Mouse (Mus musculus) c-Kit-negative CD71-positive TER-119-positive erythroid progenitor cells, embryonic 14.5 days (primary cell): ENCODE data around the gene Fxyd6.

ENCODE experiments used
- DNase-seq: peaks from one replicate; pipeline ENCODE4 v3.0.0-alpha.2; 2013; ENCODE audit warnings: low read depth, low spot score

Fxyd6 gene

DNA sequence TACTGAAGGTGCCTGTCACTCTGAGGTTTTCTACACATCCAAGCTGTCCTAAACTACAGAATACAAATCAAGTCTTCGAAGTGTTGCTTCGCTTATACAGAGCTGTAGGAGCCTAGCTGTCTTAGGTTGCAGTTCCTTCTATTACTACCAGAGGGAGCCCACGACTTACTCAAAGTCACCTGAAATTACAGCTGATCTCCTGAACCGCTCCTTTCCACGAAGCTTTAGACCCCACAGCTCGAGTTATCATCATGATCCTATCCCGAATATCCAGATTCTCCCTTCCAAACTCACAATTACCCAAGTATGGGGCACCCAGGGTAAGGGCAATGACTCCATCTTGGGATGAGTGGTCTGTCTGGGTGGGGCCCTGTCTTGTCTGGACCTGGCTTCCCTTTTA lies 41.8 kb downstream of the Fxyd6 start:
- DNase-seq = no peak

DNA sequence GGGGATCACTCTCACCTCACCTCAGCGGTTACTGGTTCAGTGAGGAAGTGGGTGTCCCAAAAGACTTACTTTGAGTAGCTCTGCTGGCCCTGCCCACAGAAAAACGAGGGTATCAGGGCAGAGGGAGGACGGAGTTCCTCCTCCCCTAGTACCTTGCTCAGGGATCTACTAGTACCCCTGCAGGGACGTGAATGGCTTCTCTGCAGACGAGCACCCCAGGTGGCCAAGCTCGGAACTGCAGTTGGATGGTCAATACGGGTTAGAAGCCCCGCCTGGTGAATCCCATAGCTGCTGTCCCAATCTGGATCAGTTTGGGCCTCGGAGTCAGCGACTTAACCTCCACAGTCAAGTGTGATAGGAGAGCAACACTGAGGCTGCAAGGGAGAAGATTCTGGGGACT lies 42.3 kb downstream of the Fxyd6 start:
- peak; percentile 30 for DNase-seq

DNA sequence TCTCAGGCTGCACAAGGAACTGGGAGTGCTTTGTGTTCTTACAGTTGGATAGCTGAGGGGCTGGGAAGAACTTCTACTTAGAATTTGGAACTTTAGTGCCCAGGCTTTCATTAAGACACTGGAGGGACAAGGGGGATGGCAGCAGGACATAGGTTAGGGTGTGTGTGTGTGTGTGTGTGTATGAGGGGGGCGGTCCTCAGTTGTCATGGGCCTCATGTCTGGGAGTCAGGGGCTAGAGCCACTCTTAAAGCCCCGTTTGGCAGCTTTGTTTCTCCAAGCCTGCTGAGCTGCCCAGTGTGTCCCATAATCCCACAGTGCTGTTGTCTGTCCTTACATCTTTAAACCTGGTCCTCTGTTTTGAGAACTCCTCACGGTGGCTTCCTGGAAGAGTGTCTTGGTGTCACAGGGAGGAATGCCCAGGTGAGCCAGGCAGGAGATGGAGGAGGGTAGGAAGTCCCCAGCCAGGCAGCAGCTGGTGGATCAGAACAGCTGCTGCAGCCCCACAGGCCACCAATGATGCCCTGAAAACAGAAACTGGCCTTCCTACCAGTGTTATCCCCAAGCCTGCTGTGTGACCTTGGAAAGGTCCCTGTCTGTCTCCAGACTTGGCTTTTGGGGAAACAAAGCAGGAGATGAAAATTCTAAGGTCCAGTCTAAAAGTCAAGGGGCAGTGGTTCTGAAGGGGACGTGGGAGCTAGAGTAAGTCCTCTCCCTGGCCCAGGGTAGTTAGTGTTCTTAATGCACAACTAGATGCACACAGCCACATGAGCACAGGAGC lies 42.9 kb downstream of the Fxyd6 start:
- DNase-seq = no peak

DNA sequence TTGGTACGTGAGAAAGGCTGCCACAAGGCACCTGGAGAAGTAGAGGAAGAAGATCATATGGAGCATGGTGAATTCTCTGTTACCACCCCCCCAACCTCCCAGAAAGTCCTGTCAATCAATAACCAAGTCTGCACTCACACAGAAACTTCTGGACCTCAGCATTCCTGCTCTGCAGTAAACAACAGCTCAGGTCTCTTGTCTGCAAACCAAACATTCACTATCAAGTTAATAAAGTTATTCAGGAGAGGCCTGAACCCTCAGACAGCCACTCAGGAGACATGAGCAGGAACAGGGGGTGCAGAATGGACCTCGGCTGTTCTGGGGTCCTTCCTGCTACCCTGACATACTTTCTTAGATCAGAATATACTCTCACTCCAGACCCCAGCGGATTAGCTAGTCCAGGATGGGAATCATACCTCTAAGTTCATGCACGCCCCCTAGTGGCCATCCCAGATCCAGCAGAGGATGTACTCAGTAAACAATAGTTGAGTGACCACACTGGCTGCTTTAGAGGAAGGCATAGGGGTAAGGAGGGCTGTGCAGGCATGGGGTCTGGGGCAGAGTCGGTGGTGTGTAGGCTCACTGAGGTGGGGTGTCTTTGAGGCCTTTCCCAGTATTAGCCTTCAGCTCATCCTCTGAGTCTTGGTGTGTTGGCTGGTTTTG lies 43.6 kb downstream of the Fxyd6 start:
- peak; percentile 22 for DNase-seq

DNA sequence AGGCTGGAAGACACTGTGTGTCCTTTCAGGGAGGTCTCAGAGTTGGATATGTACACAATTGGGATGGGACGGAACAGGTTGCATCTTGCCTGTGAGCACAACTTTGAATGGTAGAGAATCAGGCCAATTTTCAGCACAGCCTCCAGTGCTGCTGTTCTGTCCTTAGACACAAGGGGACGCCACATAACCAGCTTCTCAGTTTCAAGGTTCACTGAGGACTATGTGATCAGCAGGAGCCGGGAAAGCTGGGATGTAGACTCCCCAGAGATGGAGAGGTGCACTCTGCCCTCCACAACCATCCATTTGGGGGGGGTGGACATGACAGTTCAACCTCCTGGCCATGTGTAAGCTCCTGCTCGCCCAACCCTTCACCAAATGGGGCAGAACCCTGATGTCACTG lies 45.9 kb downstream of the Fxyd6 start:
- no peak for DNase-seq

DNA sequence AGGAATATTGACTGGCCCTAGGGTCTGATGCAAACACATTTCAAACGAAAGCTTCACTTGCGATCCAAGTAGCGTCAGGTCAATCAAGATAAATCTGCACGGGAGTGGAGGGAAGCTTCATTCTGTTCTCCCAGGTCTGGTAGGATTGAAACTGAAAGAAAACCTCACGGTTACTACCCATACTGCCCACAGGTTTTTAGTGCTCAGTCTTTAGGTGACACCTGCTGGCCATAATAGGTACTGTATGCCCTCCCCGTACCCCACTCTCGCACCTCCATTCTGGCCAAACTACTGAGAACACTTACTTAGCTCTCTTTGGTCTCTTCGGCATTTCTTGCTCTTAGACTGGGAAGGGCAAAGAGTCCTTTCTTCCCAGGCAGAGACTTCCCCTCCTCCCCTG lies 47.3 kb downstream of the Fxyd6 start:
- DNase-seq = no peak

DNA sequence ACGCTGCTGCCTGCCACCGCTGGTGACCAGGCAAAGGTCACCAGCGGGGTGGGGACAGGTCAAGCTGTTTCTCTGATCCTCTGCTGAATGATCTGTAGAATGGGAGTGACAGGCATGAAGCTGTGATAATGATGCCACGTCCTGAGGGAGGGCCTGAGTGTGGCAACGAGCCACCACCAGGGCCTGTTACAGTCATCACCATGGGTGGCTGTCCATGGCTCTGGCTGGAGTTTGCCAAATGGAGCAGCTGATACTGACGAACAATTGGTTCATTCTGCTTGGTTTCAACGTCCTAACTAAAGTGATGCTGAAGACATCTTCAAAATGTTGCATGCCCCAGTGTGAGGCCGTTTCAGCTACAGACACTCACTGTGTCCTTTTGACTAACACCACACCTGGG lies 48.3 kb downstream of the Fxyd6 start:
- no peak for DNase-seq

DNA sequence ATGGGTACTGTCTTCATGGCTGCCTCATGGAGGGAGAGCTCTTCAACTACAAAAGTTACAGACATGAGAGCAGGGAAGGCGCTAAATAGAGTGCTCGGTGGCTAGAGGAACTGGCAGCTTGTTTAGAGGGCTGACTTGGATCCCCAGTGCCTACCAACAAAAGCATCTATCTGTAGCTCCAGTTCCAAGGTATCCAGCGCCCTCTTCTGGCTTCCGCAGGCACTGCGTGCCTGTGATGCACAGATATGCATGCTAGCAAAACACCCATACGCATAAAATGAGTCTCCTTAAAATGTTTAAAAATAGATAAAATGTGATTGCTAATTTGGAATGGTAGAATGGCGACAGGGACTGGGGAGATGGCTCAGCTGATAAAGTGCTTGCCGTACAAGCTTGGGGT lies 51.2 kb downstream of the Fxyd6 start:
- DNase-seq = no peak

DNA sequence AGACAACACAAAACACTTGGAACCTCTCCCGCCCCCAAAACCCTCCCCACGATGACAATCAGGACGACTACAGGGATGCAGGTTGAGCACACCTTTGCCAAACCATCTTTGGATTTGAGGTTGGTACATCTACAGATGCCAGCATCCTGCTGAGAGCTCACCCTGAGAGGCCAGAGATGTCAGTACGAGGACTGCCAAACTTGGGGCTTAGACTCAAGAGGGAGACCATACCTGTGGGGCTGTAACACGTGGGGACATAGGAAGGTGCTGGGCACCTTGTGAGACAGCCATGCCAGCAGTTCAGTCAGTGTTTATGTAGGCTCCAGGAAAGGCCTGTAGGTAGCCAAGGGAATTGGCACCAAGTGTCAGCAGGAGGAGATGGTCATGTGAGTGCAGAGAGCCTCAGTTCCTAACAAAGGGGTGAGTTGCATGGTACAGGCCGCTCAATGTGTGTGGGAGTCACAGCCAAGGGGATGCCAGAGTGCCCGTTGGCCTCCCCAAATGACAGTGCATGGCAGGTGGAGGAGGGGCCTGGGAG lies 52.8 kb downstream of the Fxyd6 start:
- no peak for DNase-seq

DNA sequence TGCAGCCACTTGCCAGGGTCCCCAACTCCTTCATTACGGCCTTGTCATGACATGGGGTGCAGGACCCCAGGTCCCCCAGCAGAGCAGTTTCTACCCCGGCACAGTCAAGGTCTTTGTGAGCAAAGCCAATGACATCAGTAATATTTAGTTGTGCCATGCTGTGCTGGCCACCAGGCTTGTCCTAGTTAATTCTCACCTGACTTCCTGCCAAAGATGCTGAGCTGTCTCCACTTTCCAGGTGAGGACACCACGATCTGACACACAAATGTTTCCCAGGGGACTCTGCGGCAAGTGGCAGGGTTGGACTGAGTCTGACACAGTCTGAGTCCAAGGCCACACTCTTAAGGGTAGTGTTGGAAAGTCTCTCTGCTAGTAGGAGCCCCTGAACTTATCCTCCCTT lies 56.5 kb downstream of the Fxyd6 start, which contains the start of gene Dscaml1:
Dscaml1 (plus strand) TSS at position 173 of the 400 bp plus-strand sequence.
- no peak for DNase-seq

DNA sequence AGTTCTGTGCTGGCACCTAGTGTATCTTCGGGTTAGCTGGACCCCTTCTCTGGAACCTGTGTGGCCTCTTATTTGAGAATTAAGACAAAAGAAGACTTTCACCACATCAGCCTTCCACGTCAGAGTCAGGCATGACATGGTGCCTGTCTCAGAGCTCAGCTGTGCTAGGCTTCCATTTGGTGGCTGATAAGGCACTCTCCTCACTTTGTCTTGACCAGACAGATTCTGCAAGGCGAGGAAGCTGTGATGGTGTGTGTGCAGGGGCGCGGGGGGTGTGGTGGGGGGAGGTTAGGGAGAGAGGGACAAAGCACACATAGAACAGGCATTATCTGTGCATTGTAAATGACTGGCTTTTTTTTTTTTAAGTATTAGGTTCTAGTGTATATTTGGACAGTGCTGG lies 59.4 kb downstream of the Fxyd6 start:
- DNase-seq = no peak

DNA sequence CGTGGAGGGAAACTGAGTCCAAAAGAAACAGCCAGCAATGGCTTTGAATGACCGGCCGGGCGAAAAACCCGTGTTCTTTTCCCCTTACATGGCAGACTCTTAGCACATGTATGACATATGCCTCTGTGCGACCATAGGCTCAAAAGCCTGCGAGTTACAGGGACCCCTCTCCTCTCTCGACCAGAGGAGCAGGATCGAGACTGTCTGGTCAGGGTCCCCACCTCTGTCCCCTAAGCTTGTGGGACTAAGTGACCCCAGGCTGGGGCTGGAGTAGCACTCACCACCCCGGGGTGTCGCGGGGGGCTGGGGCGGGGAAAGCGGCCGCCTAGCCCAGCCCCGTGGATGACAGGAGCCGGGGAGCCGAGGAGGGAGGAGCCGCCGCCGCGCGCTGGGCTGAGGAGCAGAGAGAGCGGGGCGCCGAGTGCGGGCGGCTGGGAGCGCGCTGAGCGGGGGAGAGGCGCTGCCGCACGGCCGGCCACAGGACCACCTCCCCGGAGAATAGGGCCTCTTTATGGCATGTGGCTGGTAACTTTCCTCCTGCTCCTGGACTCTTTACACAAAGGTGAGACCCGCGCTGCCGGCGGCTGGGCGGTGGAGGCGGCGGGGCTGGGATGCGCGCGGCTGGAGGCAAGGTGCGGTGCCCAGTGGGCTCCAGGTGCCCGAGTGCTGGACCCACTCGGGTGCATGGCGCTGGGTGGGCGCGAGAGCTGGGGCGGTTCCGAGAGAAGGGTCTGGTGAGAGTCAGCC lies 60.1 kb downstream of the Fxyd6 start:
- DNase-seq = no peak

DNA sequence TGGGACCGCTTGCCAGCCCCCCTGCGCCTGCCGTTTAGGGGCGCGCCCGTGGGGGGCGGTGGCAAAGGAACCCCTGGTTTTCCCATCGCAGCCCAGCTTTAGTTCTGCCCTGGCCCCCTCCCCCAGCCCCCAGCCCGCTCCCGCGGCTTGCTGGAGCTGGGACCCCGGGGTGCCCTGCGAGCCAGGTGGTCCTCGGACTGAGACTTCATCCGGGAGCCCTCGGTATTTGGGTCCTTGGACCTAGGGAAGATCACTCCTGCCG lies 60.6 kb downstream of the Fxyd6 start:
- DNase-seq = no peak

DNA sequence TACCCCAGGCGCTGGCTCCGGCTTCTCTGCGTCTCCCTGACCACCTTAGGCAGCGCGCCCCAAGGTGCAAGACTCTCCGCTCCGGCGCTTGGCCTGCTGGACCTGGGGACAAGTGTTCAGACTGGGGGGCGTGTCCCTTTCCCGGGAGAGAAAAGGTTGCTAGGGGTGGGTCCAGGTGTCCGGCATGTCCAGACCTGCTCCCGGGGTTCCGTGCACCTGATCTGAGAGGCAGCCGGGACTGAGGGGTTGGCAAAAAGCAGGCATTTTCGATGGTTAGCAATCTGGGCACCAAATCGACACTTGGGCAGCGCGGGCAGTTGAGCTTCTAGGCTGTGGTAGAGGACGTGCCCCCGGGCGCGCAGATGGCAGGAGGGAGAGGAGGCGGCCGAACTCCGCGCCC lies 61.2 kb downstream of the Fxyd6 start:
- DNase-seq = no peak

DNA sequence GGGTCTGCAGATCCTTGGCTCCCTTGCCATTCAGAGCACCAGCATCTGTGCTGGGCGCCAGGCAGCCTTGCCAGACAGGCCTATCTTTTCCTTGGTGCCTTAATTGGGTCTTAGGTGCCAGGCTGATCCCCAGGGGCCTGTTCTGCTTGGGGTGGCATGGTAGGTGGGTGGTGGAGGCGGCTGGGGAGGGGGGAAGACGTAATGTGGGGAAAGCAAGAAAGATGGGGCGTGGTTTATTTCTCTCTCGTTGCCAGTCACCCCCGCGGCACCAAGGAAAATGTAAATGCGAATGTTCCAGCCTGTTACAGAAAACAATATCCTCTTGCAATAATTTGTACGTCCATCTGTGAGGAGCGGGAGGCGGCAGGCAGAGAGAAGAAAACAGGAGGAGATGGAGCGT lies 62.7 kb downstream of the Fxyd6 start:
- no peak for DNase-seq

DNA sequence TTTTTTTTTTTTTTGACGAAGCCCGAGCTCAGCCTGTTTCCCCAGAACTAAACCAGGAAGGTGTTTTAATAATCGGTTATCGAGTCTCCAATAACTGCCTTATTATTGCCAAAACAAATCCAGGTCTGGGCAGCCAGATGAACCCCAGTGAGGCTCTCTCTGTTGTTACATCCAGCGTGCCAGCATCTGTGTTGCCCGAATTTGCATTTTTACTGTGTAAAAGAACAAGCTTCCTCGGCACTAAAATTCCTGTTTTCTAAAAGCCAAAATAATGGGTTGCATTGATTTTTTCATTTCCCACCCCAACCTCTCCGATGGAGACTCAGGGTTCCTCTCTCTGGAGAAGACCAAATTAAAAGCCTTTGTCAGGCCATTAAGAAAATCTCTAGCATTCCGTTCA lies 63.1 kb downstream of the Fxyd6 start:
- no peak for DNase-seq

DNA sequence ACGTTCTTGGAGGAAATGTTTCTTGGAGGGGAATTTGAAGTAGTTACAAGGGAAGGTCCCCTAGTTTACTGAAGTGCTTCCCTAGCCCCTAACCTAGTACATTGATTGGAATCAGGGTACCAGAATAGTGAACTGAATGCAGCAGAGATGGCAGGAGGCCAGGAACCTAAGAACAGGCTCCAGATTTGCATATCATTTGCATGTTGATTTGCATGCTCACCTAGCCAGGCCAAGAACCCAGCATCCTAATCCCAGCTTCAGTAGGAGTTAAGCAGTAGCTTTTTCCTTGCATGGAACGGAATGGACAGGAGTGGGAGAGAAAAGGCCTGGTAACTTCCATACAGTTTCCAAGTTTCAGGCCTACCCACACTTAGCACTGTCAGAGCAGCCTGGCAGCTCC lies 64.2 kb downstream of the Fxyd6 start:
- no peak for DNase-seq

DNA sequence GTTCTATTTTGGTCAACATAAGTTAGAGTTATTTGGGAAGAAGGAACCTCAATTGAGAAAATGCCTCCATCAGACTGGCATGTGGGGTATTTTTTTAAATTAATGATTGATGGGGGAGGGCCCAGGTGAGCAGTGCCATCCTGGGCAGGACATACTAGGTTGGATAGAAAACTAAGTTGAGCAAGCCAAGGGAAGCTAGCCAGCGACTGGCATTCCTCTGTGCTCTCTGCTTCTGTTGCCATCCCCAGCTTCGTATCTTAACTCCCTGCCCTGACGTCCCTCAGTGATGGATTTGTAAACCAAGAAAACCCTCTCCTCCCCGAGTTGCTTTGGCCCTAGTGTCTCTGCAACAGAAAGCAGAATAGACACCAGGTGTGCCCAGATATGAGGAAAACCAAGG lies 69.0 kb downstream of the Fxyd6 start:
- DNase-seq = no peak

DNA sequence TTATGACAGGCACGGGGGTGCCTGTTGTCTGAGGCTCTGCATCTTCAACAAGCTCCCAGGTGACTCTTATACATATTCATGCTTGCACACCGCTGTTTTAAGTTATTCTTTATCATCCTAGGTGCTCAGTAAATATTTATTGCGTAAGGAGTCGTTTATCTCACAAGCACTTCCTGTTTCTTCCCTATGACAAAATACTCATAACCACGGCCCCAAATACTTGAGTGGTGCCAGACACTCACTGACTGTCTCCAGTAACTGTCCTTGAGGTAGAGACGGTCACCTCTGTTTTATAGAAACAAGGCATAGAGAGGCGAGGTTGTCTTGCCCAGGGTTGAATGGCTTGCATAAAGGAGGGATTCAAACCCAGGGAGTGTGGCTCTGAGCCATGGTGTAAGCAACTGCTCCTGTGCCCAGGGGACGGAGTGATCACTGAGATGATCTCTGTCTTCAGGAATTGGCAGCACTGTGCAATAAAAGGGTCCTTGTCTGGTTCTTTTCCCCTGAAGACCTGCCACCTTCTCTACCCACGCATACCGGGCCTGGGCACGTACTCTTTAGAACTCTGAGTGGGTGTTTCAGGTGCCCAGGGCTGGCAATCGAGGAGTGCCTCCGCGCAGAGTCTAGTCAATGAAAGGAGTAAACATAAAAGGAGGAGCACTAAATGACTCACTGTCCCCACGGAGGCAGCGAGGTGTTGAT lies 70.2 kb downstream of the Fxyd6 start:
- DNase-seq = no peak

DNA sequence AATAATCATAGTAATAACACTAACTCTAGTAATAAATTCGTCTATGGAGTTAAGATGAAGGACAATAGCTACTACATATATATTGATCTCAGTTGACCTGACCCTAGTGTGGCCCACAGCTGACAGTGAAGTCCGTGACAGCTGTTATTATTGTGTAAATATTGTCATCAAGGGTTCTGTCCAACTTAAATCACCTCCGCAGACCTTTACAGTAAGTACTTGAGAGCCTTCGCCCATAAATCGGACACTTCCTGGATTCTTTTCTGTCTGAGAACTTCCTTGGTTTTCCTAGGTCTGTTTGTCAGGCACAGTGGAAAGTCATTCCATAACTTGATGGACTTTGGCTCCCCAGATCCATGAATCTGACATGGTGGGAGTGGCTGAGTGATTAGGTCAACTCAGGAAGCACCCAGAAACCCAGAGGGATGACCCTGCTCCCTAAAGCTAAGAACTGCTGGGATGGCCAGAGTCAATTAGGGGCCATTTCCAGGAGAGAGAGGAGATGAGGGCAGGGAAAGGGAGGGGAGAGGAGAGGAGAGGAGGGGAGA lies 74.3 kb downstream of the Fxyd6 start:
- no peak for DNase-seq
